Mouse (Mus musculus) lung, postnatal 0 days (tissue): Measurements from ENCODE around the gene Mapre3.

Experiments
- CTCF ChIP-seq: IDR thresholded peaks from 2 replicates; pipeline ENCODE4 v1.5.1; 2016; ENCODE audit warnings: antibody characterized with exemption, mild to moderate bottlenecking
- EP300 ChIP-seq: IDR thresholded peaks from 2 replicates; pipeline ENCODE4 v1.6.1; 2016; ENCODE audit warnings: antibody characterized with exemption, mild to moderate bottlenecking, control low read depth

- TF ChIP-seq EP300 (no peak), CTCF (no peak)
These were observed 54.5 kb downstream of the Mapre3 start for GRCm38 (mm10) chr5:30868981-30869380.
